Mouse (Mus musculus) neural tube, embryonic 14.5 days (tissue): ENCODE measurements around the gene Nploc4. TPM values are rescaled to one million over a fixed set of nuclear protein-coding genes. Genes with fewer than 3 reads are reported as not detected.
"Not testable (repeated sequence)": the region's sequence is repeated elsewhere in the genome, so short reads cannot be mapped to it uniquely, and the experiment has no call there.

Source experiments
- ATAC-seq: fragments of 200-750 bp; cut with Nextera tagmentation; 2 replicates; pipeline ENCODE4 v1.8.0; 2017; ENCODE audit warnings: low read depth, mild to moderate bottlenecking, moderate TSS enrichment, moderate library complexity
- H3K27ac ChIP-seq: fragments of 300-500 bp; sonication (generic); 2 replicates; pipeline ENCODE4 v1.5.1; 2014; ENCODE audit warnings: low read depth, mild to moderate bottlenecking, control low read depth, low read length, moderate library complexity, mixed read lengths
- H3K27me3 ChIP-seq: fragments of 300-500 bp; sonication (generic); 2 replicates; pipeline ENCODE4 v1.6.1; 2014; ENCODE audit warnings: low read length; ENCODE audit not compliant: control insufficient read depth, insufficient read depth
- H3K36me3 ChIP-seq: fragments of 300-500 bp; sonication (generic); 2 replicates; pipeline ENCODE4 v1.6.1; 2014; ENCODE audit warnings: low read length, mixed read lengths; ENCODE audit not compliant: control insufficient read depth, insufficient read depth
- H3K4me1 ChIP-seq: fragments of 300-500 bp; sonication (generic); 2 replicates; pipeline ENCODE4 v1.6.1; 2014; ENCODE audit warnings: low read length; ENCODE audit not compliant: control insufficient read depth, insufficient read depth
- H3K4me2 ChIP-seq: fragments of 300-500 bp; sonication (generic); 2 replicates; pipeline ENCODE4 v1.6.1; 2014; ENCODE audit warnings: mild to moderate bottlenecking, low read depth, low read length, control low read depth
- H3K4me3 ChIP-seq: fragments of 300-500 bp; sonication (generic); 2 replicates; pipeline ENCODE4 v1.5.1; 2014; ENCODE audit warnings: low read depth, low read length, control low read depth, mixed read lengths
- H3K9ac ChIP-seq: fragments of 300-500 bp; sonication (generic); replicated peaks from 2 replicates; pipeline ENCODE4 v1.6.1; 2014; ENCODE audit warnings: low read depth, mild to moderate bottlenecking, control low read depth, low read length, mixed read lengths
- H3K9me3 ChIP-seq: fragments of 300-500 bp; sonication (generic); 2 replicates; pipeline ENCODE4 v1.6.1; 2016; ENCODE audit warnings: low read length; ENCODE audit not compliant: control insufficient read depth
- WGBS: fragments of 180-500 bp; shearing (Covaris S2); extraction: QIAGEN DNeasy Blood & Tissue Kit; methylation state at CpG from one replicate; pipeline ENCODE4 v1.1.7; 2014; 5-methylcytosine and 5-hydroxymethylcytosine counted together
- polyA plus RNA-seq: library from polyadenylated mRNA; unstranded; fragments of >200 nt; fragmentation: Nextera tagmentation; extraction: Ambion mirVana; gene quantifications from 2 replicates; pipeline ENCODE4 v1.2.1, GENCODE M21; 2014

Gene Nploc4
- polyA plus RNA-seq, 1 experiment from 2014 or later = 31.1 TPM

GRCm38 (mm10) chr11:120354304-120355276 is 82.9 kb downstream of the Nploc4 start:
- no peak for ATAC-seq
- Histone ChIP-seq H3K9ac (no peak overlapping the region), H3K4me1 (peaks cover 38% of the 10 kb centered on the region), H3K9me3 (no peaks in the 10 kb centered on the region), H3K27ac (no peak overlapping the region), H3K4me2 (no peak overlapping the region), H3K27me3 (no peaks in the 10 kb centered on the region), H3K4me3 (no peak overlapping the region), H3K36me3 (no peaks in the 10 kb centered on the region)
- 89% methylated on average over 17 of the region's 17 CpGs for WGBS

DNA sequence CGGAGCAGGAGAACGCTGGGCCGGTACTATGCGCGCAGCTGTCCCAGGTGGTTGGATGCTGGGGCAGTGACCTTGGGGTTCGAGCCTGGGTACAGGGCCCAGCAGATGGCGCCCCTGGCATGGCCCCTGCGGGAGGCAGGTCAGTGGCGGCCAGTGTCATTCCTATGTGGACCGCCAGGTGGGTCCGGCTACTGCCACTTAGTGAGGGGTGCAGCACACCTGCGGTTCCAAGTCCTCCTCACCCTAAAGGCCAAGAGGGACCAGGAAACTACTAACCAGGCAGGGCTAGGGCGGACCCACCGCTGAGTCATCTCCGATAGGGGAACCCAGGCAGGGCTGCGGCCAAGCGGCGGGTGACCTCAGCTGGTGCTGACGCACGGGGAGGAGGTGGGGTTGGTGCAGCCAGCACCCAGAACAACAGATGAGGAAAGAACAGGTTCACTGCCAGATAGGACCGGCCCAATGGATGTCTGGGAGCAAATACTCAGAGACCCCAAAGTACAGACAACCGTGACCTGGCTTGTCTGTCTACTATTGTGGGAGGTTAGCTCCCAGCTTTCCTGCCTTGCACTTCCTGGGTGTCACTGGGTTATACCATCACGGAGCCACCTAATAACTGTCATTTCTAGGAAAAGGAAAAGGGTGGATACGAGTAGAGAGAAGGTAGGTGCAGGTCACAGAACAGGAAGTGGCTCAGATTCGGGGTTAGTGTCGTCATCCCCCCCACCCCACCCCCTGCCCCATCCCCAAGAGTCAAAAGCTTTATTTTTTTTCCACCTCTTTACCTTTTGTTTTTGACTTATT is 83.8 kb downstream of the Nploc4 start:
- Histone ChIP-seq H3K36me3 (no peaks in the 10 kb centered on the region), H3K4me2 (no peak overlapping the region), H3K27ac (no peak overlapping the region), H3K4me3 (no peak overlapping the region), H3K4me1 (peaks cover 41% of the 10 kb centered on the region), H3K9me3 (no peaks in the 10 kb centered on the region), H3K27me3 (no peaks in the 10 kb centered on the region), H3K9ac (peak overlapping the region; percentile 16; the same call in 1 of the 2 replicates)
- WGBS = 22% methylated on average over 26 of the region's 26 CpGs
- no peak for ATAC-seq

GRCm38 (mm10) chr11:120352571-120353290 is 84.8 kb downstream of the Nploc4 start:
- Histone ChIP-seq H3K4me2 (no peak overlapping the region), H3K9me3 (no peaks in the 10 kb centered on the region), H3K9ac (0 out of 2 replicates have a peak overlapping the region, but pooled peaks have one; percentile 28), H3K27me3 (no peaks in the 10 kb centered on the region), H3K27ac (peak overlapping the region; percentile 74), H3K4me1 (peaks cover 31% of the 10 kb centered on the region), H3K4me3 (no peak overlapping the region), H3K36me3 (no peaks in the 10 kb centered on the region)
- ATAC-seq = no peak
- 59% methylated on average over 13 of the region's 13 CpGs for WGBS

GRCm38 (mm10) chr11:120352093-120352350 is 85.5 kb downstream of the Nploc4 start:
- H3K27ac ChIP-seq = peak overlapping the region; percentile 57; the same call in 1 of the 2 replicates
- peaks cover 27% of the 10 kb centered on the region for H3K4me1 ChIP-seq
- H3K36me3 ChIP-seq, H3K9ac ChIP-seq, H3K9me3 ChIP-seq, H3K4me3 ChIP-seq, ATAC-seq, H3K27me3 ChIP-seq, H3K4me2 ChIP-seq: not testable (repeated sequence)
- WGBS = 73% methylated on average over 5 of the region's 5 CpGs

DNA sequence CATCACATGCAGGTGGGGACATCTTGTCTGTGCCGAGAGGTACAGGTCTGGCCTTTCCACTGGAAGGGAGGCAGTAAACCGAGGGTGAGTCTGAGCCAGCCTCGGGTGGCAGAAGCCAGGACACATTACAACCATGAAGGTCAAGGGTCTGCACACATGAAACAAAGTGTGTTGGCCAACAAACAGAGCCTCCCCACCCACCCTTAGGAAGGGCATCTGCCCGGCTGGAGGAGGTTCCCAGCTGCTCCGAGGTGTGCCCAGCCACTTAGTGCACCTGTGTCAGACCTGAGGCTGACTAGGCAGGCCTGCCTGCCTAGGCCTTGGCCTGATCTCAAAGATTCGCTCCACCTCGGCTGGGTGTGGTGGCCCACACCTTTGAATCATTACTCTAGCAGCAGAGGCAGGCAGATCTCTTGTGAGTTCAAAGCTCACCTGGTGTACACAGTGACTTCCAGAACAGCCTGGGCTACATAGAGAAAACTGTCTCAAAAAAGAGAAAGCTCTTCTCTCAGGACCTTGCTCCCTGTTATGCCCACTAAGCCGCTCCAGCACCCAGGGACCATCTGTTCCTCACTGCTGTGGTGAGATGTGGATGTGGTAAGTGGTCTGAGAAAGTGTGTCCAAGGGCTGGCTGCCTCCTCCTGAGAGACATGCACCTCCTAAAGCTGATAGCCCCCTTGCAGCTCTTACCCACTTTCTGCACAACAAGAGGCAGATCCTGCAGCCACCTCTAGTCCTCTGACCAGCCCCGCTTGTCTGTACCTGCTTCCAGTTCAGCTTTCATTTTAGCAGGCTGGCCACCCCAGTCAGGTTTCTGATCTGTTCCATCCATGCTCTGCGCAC is 86.0 kb downstream of the Nploc4 start:
- 83% methylated on average over 10 of the region's 10 CpGs for WGBS
- peak overlapping the region; percentile 98; the same call in 1 of the 2 replicates for H3K4me2 ChIP-seq
- H3K9ac ChIP-seq = no peak overlapping the region
- H3K4me3 ChIP-seq = no peak overlapping the region
- 0 out of 2 replicates have a peak, but pooled peaks cover 3% of the 10 kb centered on the region for H3K36me3 ChIP-seq
- H3K27me3 ChIP-seq = no peaks in the 10 kb centered on the region
- peak overlapping the region; percentile 100 for H3K27ac ChIP-seq
- peaks cover 27% of the 10 kb centered on the region for H3K4me1 ChIP-seq
- ATAC-seq = no peak
- no peaks in the 10 kb centered on the region for H3K9me3 ChIP-seq

DNA sequence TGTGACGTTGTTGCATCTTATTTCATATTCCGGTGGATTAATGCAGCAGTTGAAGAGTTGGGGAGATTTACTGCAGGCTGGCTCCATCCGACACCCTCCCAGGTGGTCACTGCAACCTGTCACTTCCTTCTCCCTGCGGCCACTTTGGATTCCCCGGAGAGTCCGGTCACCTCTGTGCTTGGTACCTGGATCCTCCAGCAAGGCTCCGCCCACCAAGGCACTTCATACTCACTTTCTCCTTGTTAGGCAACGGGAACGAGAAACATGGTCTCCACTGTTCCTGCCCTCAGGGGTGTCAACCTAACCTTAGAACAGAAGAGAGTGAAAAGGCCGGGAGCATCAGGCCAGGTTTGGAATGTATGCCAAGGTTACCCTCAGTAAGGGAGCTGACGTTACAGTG is 86.8 kb downstream of the Nploc4 start:
- peak overlapping the region; percentile 100 for H3K27ac ChIP-seq
- 22% methylated on average over 11 of the region's 11 CpGs for WGBS
- ATAC-seq = no peak
- H3K4me2 ChIP-seq = peak overlapping the region; percentile 98
- no peaks in the 10 kb centered on the region for H3K9me3 ChIP-seq
- peaks cover 27% of the 10 kb centered on the region for H3K4me1 ChIP-seq
- H3K27me3 ChIP-seq = no peaks in the 10 kb centered on the region
- H3K9ac ChIP-seq = peak overlapping the region; percentile 100
- peak overlapping the region; percentile 100 for H3K4me3 ChIP-seq
- H3K36me3 ChIP-seq = 0 out of 2 replicates have a peak, but pooled peaks cover 3% of the 10 kb centered on the region

DNA sequence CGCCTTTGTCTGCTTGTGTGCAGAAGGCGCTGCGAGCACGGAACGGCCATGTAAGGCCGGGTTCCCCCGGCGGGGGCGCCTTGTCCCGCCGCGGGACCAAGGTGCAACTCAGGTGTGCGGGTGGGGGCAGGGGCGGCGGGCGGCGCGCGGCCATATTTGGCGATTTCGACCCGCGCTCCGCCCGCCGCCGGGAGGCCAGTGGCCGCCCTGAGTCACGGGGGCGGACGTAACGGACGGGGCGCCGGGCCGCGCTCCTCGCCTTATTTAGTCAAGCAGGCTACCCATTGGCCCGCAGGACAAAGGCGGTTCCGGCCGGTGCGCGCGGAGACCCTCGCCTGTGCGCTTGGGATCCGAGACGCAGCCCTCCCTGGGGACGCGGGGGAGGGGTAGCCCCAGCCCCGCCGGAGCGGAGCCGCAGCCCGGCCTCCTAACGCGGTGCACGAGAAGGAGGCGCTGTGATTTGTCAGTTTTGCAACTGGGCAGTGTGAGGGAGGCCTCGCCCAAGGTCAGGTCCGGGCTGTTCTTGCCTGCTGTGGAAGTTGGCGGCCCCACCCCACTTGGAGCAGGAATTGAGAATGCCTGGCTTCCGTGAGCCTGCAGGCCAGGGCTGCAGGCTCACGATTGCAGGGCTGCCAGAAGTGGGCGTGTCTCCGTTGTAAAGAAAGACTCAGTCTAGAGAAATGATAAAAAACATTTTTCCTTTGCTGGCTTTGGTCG is 87.4 kb downstream of the Nploc4 start:
- Histone ChIP-seq H3K4me1 (peaks cover 30% of the 10 kb centered on the region), H3K9ac (peak overlapping the region; percentile 100), H3K4me3 (peak overlapping the region; percentile 100), H3K36me3 (peaks cover 6% of the 10 kb centered on the region), H3K27me3 (no peaks in the 10 kb centered on the region), H3K27ac (peak overlapping the region; percentile 100), H3K4me2 (peak overlapping the region; percentile 98), H3K9me3 (no peaks in the 10 kb centered on the region)
- ATAC-seq = peak; percentile 52
- WGBS = under 1% methylated on average over 66 of the region's 68 CpGs
